Mouse (Mus musculus) fibroblast of lung, adult 2 months (primary cell): ENCODE measurements around the gene Atf7.

Experiments
- DNase-seq: peaks from one replicate; pipeline ENCODE4 v3.0.0-alpha.2; 2011; ENCODE audit warnings: low read depth

Atf7 gene

DNA sequence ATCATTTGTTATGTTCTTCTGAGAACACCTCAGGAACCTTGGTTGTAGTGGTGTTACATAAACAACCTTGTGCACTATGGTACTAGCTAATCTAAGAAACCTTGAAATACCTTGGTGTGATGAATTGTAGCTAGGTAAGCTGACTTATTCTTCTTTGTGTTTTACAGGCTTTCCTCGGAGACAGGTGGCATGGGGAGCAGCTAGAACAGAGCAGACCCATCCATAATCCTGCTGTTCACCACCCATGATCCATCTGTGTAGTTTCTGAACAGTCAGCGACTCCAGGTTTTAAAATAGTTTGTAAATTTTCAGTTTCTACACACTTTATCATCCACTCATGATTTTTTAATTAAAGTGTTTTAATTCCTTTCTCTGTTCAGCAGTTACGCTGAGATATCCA is 126.9 kb downstream of the Atf7 start:
- no peak for DNase-seq

DNA sequence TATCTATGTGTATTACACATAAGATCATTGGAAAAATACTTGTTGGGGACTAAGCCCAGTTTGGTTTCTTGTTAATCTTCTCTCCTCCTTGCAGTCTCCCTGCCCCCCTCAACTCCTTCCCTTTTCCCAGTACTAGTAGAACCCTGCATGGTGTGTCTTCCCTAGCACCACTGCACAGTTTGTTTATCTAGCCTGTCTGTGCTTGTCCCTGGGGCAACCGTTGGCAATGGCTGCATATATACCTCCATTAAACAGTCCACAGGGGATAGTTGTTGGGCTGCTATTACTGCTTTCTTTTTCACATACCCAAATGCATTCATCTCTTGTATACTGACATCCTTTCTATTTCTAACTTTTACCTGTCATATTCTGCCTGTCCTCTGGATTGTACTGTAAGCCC is 137.6 kb downstream of the Atf7 start:
- no peak for DNase-seq

DNA sequence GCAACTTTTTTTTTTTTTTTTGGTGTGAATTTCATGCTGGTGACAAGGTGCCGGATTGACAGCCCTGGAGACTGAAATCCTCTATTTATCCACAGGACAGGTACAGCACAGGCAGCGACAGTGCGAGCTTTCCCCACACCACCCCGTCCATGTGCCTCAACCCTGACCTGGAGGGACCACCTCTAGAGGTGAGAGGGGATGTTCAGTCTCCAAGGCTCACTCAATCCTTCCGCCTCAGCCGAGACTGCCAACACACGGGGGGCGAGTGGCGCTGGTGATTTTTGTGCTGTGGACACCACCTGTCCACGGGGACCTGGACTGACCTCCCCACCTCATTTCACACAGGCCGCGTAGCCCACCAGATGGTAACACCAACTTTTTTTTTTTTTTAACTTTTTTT is 139.4 kb downstream of the Atf7 start:
- DNase-seq = no peak

DNA sequence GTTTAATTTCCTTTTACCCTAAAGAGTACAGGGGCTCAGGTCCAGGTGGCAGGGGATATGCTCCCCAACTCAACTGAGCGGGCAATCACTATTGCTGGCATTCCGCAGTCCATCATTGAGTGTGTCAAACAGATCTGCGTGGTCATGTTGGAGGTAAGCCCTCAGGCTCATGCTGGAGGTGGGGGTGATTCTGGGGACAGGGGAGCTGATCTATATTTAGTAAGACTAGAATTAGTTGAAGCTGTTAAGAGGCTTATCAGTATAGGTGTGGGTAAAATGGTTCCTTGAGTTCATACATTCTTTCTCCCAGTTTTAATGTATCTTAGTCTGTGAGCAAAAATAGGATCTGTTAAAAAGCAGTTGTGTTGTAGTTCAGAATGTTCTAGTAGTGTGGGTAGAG is 142.1 kb downstream of the Atf7 start:
- no peak for DNase-seq
